Mouse (Mus musculus) Patski (cell line): ENCODE measurements around the gene Chil1. TPM values are rescaled to one million over a fixed set of nuclear protein-coding genes. Genes with fewer than 3 reads are reported as not detected.

Experiments used
- ATAC-seq: fragments of 100-300 bp; one replicate; pipeline ENCODE4 v1.8.0; 2021
- CTCF ChIA-PET: fragments of 350-600 bp; sonication (Branson Sonifier 250); formaldehyde crosslinking; loops from one replicate; lab custom pipeline; 2022; ENCODE audit warnings: inconsistent platforms; lab: Charles Lee
- POLR2A ChIA-PET: fragments of 350-600 bp; sonication (Branson Sonifier 250); formaldehyde crosslinking; loops from one replicate; lab custom pipeline; 2022; ENCODE audit warnings: antibody characterized with exemption, inconsistent platforms; lab: Charles Lee
- DNase-seq: peaks from one replicate; pipeline ENCODE4 v3.0.0-alpha.2; 2011; ENCODE audit warnings: low read depth, low spot score
- H3K27me3 ChIP-seq: fragments of 371-371 bp; one replicate; pipeline ENCODE4 v1.5.1; 2021
- CTCF ChIP-seq: fragments of 100-300 bp; IDR thresholded peaks from one replicate; pipeline ENCODE4 v1.5.1; 2021
- in situ Hi-C: fragments of 300-500 bp; cut with MboI; formaldehyde crosslinking; loops from 3 replicates; pipeline ENCODE4 v1.11.1; 2018; ENCODE audit warnings: low pct_unique_long_range_greater_than_20kb, mixed read lengths
- polyA plus RNA-seq: library from polyadenylated mRNA; unstranded; gene quantifications from one replicate; pipeline ENCODE4 v1.2.3, GENCODE M21; 2021

Chil1 gene
- polyA plus RNA-seq, 1 experiment from 2014 or later: 1.6 TPM

GRCm38 (mm10) chr1:134234455-134235390 is 52.7 kb downstream of the Chil1 start:
- no peak for DNase-seq
- H3K27me3 ChIP-seq: no peaks in the 10 kb centered on the region

GRCm38 (mm10) chr1:134235391-134235921 is 53.5 kb downstream of the Chil1 start, which contains the start of gene Adora1:
Gene Adora1 (minus strand): TSS chr1:134235431.
- TF ChIP-seq CTCF: no peak
- H3K27me3 ChIP-seq: no peaks in the 10 kb centered on the region
- ChIA-PET CTCF (no interaction called here), POLR2A (no interaction called here)
- no peak for DNase-seq
- ATAC-seq: no peak
- in situ Hi-C loops: no loop called here

More at GRCm38 (mm10) chr1:134234455-134235390, 52.7 kb downstream of the Chil1 start:
- in situ Hi-C loops: no loop called here
- ChIA-PET CTCF (no interaction called here), POLR2A (interaction anchor here (0.7 to 0.8 kb wide), 2 partner anchors 27 to 98 kb away, joined by 3 read pairs; partner anchors contain the start of gene Ppfia4)
- peak; percentile 23 for ATAC-seq
- TF ChIP-seq CTCF: no peak

GRCm38 (mm10) chr1:134236142-134236541 is 54.2 kb downstream of the Chil1 start:
- in situ Hi-C loops: no loop called here
- ChIA-PET POLR2A (no interaction called here), CTCF (no interaction called here)
- TF ChIP-seq CTCF: no peak
- no peaks in the 10 kb centered on the region for H3K27me3 ChIP-seq
- DNase-seq (no peak), ATAC-seq (no peak)

- H3K27me3 ChIP-seq: no peaks in the 10 kb centered on the region
Measured at GRCm38 (mm10) chr1:134237438-134237837, 55.5 kb downstream of the Chil1 start.

More at GRCm38 (mm10) chr1:134237438-134237837, 55.5 kb downstream of the Chil1 start:
- ChIA-PET POLR2A (interaction anchor here (1.3 kb wide), 1 partner anchor 12 kb away, joined by 7 read pairs; no protein-coding TSS in a partner anchor), CTCF (interaction anchor here (1.1 kb wide), 1 partner anchor 9 kb away, joined by 3 read pairs; no protein-coding TSS in a partner anchor)
- TF ChIP-seq CTCF: no peak
- DNase-seq (no peak), ATAC-seq (no peak)
- in situ Hi-C loops: no loop called here

Other genes starting within 250 kb of the Chil1 start
- 0.10 TPM for gene Fmod, start 144.9 kb upstream of the Chil1 start, polyA plus RNA-seq
- 90.2 TPM for gene Btg2, start 103.1 kb upstream of the Chil1 start, polyA plus RNA-seq
- not detected for gene Chit1, start 70.9 kb upstream of the Chil1 start, polyA plus RNA-seq
- not detected for gene Mybph, start 11.3 kb downstream of the Chil1 start, polyA plus RNA-seq
- gene Adora1, start 53.3 kb downstream of the Chil1 start, polyA plus RNA-seq: 2.4 TPM
- gene Myog, start 107.8 kb downstream of the Chil1 start, polyA plus RNA-seq: not detected
- 0.30 TPM for gene Ppfia4, start 150.8 kb downstream of the Chil1 start, polyA plus RNA-seq
- gene Tmem183a, start 179.8 kb downstream of the Chil1 start, polyA plus RNA-seq: 67.9 TPM
- gene 4933406M09Rik, start 203.8 kb downstream of the Chil1 start, polyA plus RNA-seq: not detected
- gene Cyb5r1, start 223.4 kb downstream of the Chil1 start, polyA plus RNA-seq: 104 TPM
- 144 TPM for gene Adipor1, start 233.2 kb downstream of the Chil1 start, polyA plus RNA-seq